28 mouse cellular contexts compared by ENCODE assay signal in genomic region chr13:55977902-55978301, GRCm38 (mm10).
DNase-seq lines count a peak whose midpoint lies in the region; ATAC-seq and TF ChIP-seq lines count a peak whose summit lies in the region.
"Had no signal": no experiment of that assay in that cellular context is flagged by ENCODE, and none has a peak within 500 bp of the region (broad histone marks: within the 10 kb centered on the region; RNA-seq: fewer than 3 reads in every experiment).

No protein-coding gene starts in this region.

- no peak overlapping the region for H3K27ac ChIP-seq in MEL (ENCODE audit: control insufficient read depth, low read depth, low read length)
- H3K27ac ChIP-seq in stomach, embryonic 14.5 days (ENCODE audit: low read length) = peak overlapping the region; percentile 92
- H3K27ac ChIP-seq in stomach, postnatal 0 days (replicated peaks) = peak overlapping the region; percentile 93
- no peak overlapping the region for H3K27ac ChIP-seq in thymus, adult 2 months (ENCODE audit: control insufficient read depth, insufficient read depth, low read length)
- H3K27ac ChIP-seq in kidney, embryonic 14.5 days (ENCODE audit: low read depth, low read length) = no peak overlapping the region
- H3K27ac ChIP-seq: embryonic facial prominence, embryonic 10.5 days; embryonic facial prominence, embryonic 13.5 days; forebrain, embryonic 12.5 days; forebrain, embryonic 15.5 days; hindbrain, embryonic 10.5 days; hindbrain, embryonic 13.5 days; intestine, embryonic 15.5 days had no signal

- H3K9me3 ChIP-seq in MEL (replicated peaks; ENCODE audit: insufficient read depth, low read length) = no peaks in the 10 kb centered on the region
- no peaks in the 10 kb centered on the region for H3K9me3 ChIP-seq in stomach, embryonic 14.5 days (ENCODE audit: control insufficient read depth, low read depth, low read length)
- H3K9me3 ChIP-seq in stomach, postnatal 0 days (ENCODE audit: control insufficient read depth, low read length) = no peaks in the 10 kb centered on the region
- no peaks in the 10 kb centered on the region for H3K9me3 ChIP-seq in kidney, embryonic 14.5 days (ENCODE audit: control insufficient read depth, low read length)
- H3K9me3 ChIP-seq: embryonic facial prominence, embryonic 10.5 days; embryonic facial prominence, embryonic 13.5 days; forebrain, embryonic 12.5 days; forebrain, embryonic 15.5 days; hindbrain, embryonic 10.5 days; hindbrain, embryonic 13.5 days; intestine, embryonic 15.5 days had no signal

- H3K79me2 ChIP-seq in MEL (ENCODE audit: control insufficient read depth, insufficient read depth, low read length, poor library complexity) = no peaks in the 10 kb centered on the region

- no peak overlapping the region for H3K9ac ChIP-seq in MEL (ENCODE audit: control insufficient read depth, low read depth, low read length, poor library complexity, severe bottlenecking)
- no peak overlapping the region for H3K9ac ChIP-seq in stomach, embryonic 14.5 days (replicated peaks; ENCODE audit: low read depth, low read length)
- peak overlapping the region; percentile 13; the same call in 1 of the 2 replicates for H3K9ac ChIP-seq in stomach, postnatal 0 days (ENCODE audit: low read length)
- H3K9ac ChIP-seq in kidney, embryonic 14.5 days (ENCODE audit: low read depth, low read length) = no peak overlapping the region
- H3K9ac ChIP-seq: embryonic facial prominence, embryonic 13.5 days; forebrain, embryonic 12.5 days; forebrain, embryonic 15.5 days; hindbrain, embryonic 13.5 days; intestine, embryonic 15.5 days had no signal

- whole genome bisulfite sequencing in stomach, embryonic 14.5 days = 47% methylated on average over 3 of the region's 3 CpGs
- WGBS in stomach, postnatal 0 days = 33% methylated on average over 3 of the region's 3 CpGs
- 50% methylated on average over 3 of the region's 3 CpGs for WGBS in thymus, adult 2 months
- WGBS in kidney, embryonic 14.5 days = 64% methylated on average over 3 of the region's 3 CpGs

- H3K27me3 ChIP-seq in MEL (ENCODE audit: control insufficient read depth in 1 of 2, insufficient read depth in 2 of 2, low read length in 2 of 2) = no peaks in the 10 kb centered on the region
- no peaks in the 10 kb centered on the region for H3K27me3 ChIP-seq in stomach, embryonic 14.5 days (ENCODE audit: control insufficient read depth, insufficient read depth, low read length)
- no peaks in the 10 kb centered on the region for H3K27me3 ChIP-seq in stomach, postnatal 0 days (ENCODE audit: control insufficient read depth, insufficient read depth, low read length)
- H3K27me3 ChIP-seq in thymus, adult 2 months (ENCODE audit: control insufficient read depth, insufficient read depth, low read length) = no peaks in the 10 kb centered on the region
- peaks cover 3% of the 10 kb centered on the region; the same call in 1 of the 2 replicates for H3K27me3 ChIP-seq in kidney, embryonic 14.5 days (ENCODE audit: control insufficient read depth, insufficient read depth, low read length)

- intact Hi-C loops in heart, postnatal 14 days (cut with DNase I) = no loop called here

- TF ChIP-seq CTCF in MEL (IDR thresholded peaks at IDR 0.05 in 2 of 3, conservative IDR thresholded peaks at IDR 0.05 in 1 of 3; ENCODE audit: control insufficient read depth in 1 of 3, insufficient read depth in 1 of 3, low read depth in 2 of 3, low read length in 3 of 3, poor library complexity in 1 of 3, severe bottlenecking in 1 of 3) = no peak
- no peak for TF ChIP-seq CTCF in stomach, postnatal 0 days (IDR thresholded peaks at IDR 0.05; ENCODE audit: low read depth)
- no peak for TF ChIP-seq CTCF in thymus, adult 2 months (IDR thresholded peaks at IDR 0.05; ENCODE audit: borderline replicate concordance, control insufficient read depth, extremely low read depth, insufficient read depth, low read length, poor library complexity)

- no peak for TF ChIP-seq POLR2A in MEL (IDR thresholded peaks at IDR 0.05; ENCODE audit: control insufficient read depth in 1 of 2, insufficient read depth in 1 of 2, low read depth in 1 of 2, low read length in 2 of 2, poor library complexity in 1 of 2)
- TF ChIP-seq POLR2A in thymus, adult 2 months (IDR thresholded peaks at IDR 0.05; ENCODE audit: control insufficient read depth, extremely low read depth, insufficient read depth, low read length, poor library complexity) = no peak

- no peak for TF ChIP-seq EP300 in MEL (IDR thresholded peaks at IDR 0.05; ENCODE audit: low read depth in 1 of 2, low read length in 2 of 2)
- TF ChIP-seq EP300 in stomach, postnatal 0 days (optimal IDR thresholded peaks at IDR 0.05) = no peak

- H3K4me2 ChIP-seq in stomach, embryonic 14.5 days (replicated peaks; ENCODE audit: low read depth, low read length) = no peak overlapping the region
- H3K4me2 ChIP-seq in stomach, postnatal 0 days (replicated peaks; ENCODE audit: low read depth) = no peak overlapping the region
- H3K4me2 ChIP-seq in kidney, embryonic 14.5 days (replicated peaks; ENCODE audit: low read depth, low read length) = no peak overlapping the region
- H3K4me2 ChIP-seq: embryonic facial prominence, embryonic 13.5 days; forebrain, embryonic 12.5 days; forebrain, embryonic 15.5 days; hindbrain, embryonic 13.5 days had no signal

- peak; percentile 58 for DNase-seq in heart, adult 11 months
- no peak for DNase-seq in heart, postnatal 14 days
- DNase-seq in MEL (ENCODE audit: low read depth, low spot score) = peak; percentile 3
- DNase-seq in stomach, postnatal 0 days (ENCODE audit: low spot score) = no peak
- DNase-seq in thymus, adult 2 months = no peak
- DNase-seq: adrenal gland, postnatal 10 days; B cell, adult 2 months; cerebellum, adult 11-12 months; cerebellum, adult 8-10 months; cerebellum, postnatal 10 days; cerebellum, postnatal 36 days; embryo, embryonic 11 days; gastrocnemius, postnatal 10 days; gastrocnemius, postnatal 36 days; heart, adult 18-20 months; heart, postnatal 36 days had no signal

- no peaks in the 10 kb centered on the region for H3K36me3 ChIP-seq in MEL (ENCODE audit: control insufficient read depth in 1 of 2, insufficient read depth in 2 of 2, low read length in 2 of 2)
- H3K36me3 ChIP-seq in stomach, embryonic 14.5 days (ENCODE audit: control insufficient read depth, insufficient read depth, low read length) = no peaks in the 10 kb centered on the region
- H3K36me3 ChIP-seq in stomach, postnatal 0 days (ENCODE audit: control insufficient read depth, insufficient read depth, low read length) = no peaks in the 10 kb centered on the region
- H3K36me3 ChIP-seq in thymus, adult 2 months (ENCODE audit: control insufficient read depth, insufficient read depth, low read length) = no peaks in the 10 kb centered on the region
- no peaks in the 10 kb centered on the region for H3K36me3 ChIP-seq in kidney, embryonic 14.5 days (ENCODE audit: control insufficient read depth, insufficient read depth, low read length)
- H3K36me3 ChIP-seq: embryonic facial prominence, embryonic 10.5 days; embryonic facial prominence, embryonic 13.5 days; forebrain, embryonic 12.5 days; forebrain, embryonic 15.5 days; hindbrain, embryonic 10.5 days; hindbrain, embryonic 13.5 days; intestine, embryonic 15.5 days had no signal

- ATAC-seq in stomach, embryonic 14.5 days (ENCODE audit: insufficient number of reproducible peaks, insufficient read depth, low FRiP score, low read depth) = no peak
- ATAC-seq in stomach, postnatal 0 days (ENCODE audit: low FRiP score, low TSS enrichment) = no peak
- no peak for ATAC-seq in activated CD4-positive, CD25-positive, alpha-beta regulatory T cell, adult 4 months
- ATAC-seq in kidney, embryonic 14.5 days (ENCODE audit: low FRiP score, low TSS enrichment) = no peak
- ATAC-seq: forebrain, embryonic 15.5 days; hindbrain, embryonic 16.5 days; intestine, embryonic 15.5 days had no signal

- no peak overlapping the region for H3K4me3 ChIP-seq in MEL (ENCODE audit: control insufficient read depth in 1 of 2, insufficient read depth in 1 of 2, low read depth in 2 of 2, low read length in 2 of 2)
- no peak overlapping the region for H3K4me3 ChIP-seq in stomach, embryonic 14.5 days (ENCODE audit: low read depth, low read length)
- no peak overlapping the region for H3K4me3 ChIP-seq in stomach, postnatal 0 days (ENCODE audit: low read depth, low read length)
- H3K4me3 ChIP-seq in thymus, adult 2 months (ENCODE audit: control insufficient read depth, insufficient read depth, low read length) = no peak overlapping the region
- H3K4me3 ChIP-seq in kidney, embryonic 14.5 days (ENCODE audit: low read length) = no peak overlapping the region
- H3K4me3 ChIP-seq: embryonic facial prominence, embryonic 10.5 days; embryonic facial prominence, embryonic 13.5 days; erythroblast, embryonic 14.5 days; forebrain, embryonic 12.5 days; forebrain, embryonic 15.5 days; hindbrain, embryonic 10.5 days; hindbrain, embryonic 13.5 days; intestine, embryonic 15.5 days had no signal

- H3K4me1 ChIP-seq in MEL (ENCODE audit: control insufficient read depth in 1 of 2, insufficient read depth in 2 of 2, low read length in 2 of 2) = no peaks in the 10 kb centered on the region
- peaks cover 43% of the 10 kb centered on the region for H3K4me1 ChIP-seq in stomach, embryonic 14.5 days (ENCODE audit: control insufficient read depth, insufficient read depth, low read length)
- peaks cover 14% of the 10 kb centered on the region for H3K4me1 ChIP-seq in stomach, postnatal 0 days (replicated peaks; ENCODE audit: control insufficient read depth, insufficient read depth)
- H3K4me1 ChIP-seq in thymus, adult 2 months (replicated peaks; ENCODE audit: control insufficient read depth, insufficient read depth, low read length) = no peaks in the 10 kb centered on the region
- no peaks in the 10 kb centered on the region for H3K4me1 ChIP-seq in kidney, embryonic 14.5 days (ENCODE audit: control insufficient read depth, insufficient read depth, low read length)
- H3K4me1 ChIP-seq: forebrain, embryonic 15.5 days had no signal

- no peak for TF ChIP-seq RAD21 in MEL (IDR thresholded peaks at IDR 0.05; ENCODE audit: low read depth, low read length)

TF ChIP-seq in MEL, 35 proteins besides CTCF, POLR2A, EP300 and RAD21:
- TF ChIP-seq TCF12 (IDR thresholded peaks at IDR 0.05; ENCODE audit: low read depth, low read length) (no peak), ETS1 (IDR thresholded peaks at IDR 0.05; ENCODE audit: low read depth, low read length) (no peak), ZNF384 (IDR thresholded peaks at IDR 0.05; ENCODE audit: low read depth, low read length) (no peak), BHLHE40 (IDR thresholded peaks at IDR 0.05; ENCODE audit: borderline replicate concordance, low read depth, low read length) (no peak), CHD2 (IDR thresholded peaks at IDR 0.05; ENCODE audit: low read length) (no peak), ZMIZ1 (IDR thresholded peaks at IDR 0.05; ENCODE audit: low read depth, low read length) (no peak), ELF1 (IDR thresholded peaks at IDR 0.05; ENCODE audit: low read depth, low read length) (no peak), NELFE (IDR thresholded peaks at IDR 0.05; ENCODE audit: low read depth, low read length) (no peak), UBTF (IDR thresholded peaks at IDR 0.05; ENCODE audit: borderline replicate concordance, insufficient read depth, low read depth, low read length) (no peak)

Comparison
In these comparisons a context has a peak if more than half of its experiments do, and no peak if none do; other contexts are left out.
1. DNase-seq: peak in heart, adult 11 months (single experiment) and MEL (single experiment); none in heart, postnatal 14 days (0 of 2), stomach, postnatal 0 days (single experiment) and thymus, adult 2 months (single experiment).
2. H3K27ac ChIP-seq: peak in stomach, embryonic 14.5 days (single experiment) and stomach, postnatal 0 days (single experiment); none in MEL (single experiment), thymus, adult 2 months (single experiment) and kidney, embryonic 14.5 days (single experiment).